Mouse (Mus musculus) testis, postnatal 10 days (tissue): ENCODE results near the gene Tbc1d15.

Source experiments
- DNase-seq: peaks from one replicate; pipeline ENCODE4 v3.0.0; 2021; ENCODE audit warnings: low spot score

Gene Tbc1d15

GRCm38 (mm10) chr10:115251088-115251934 is at the start of gene Tbc1d15:
TSS of gene Tbc1d15 (minus strand) at chr10:115251467.
- DNase-seq, result peak; percentile 98

- no peak for DNase-seq
Observed at GRCm38 (mm10) chr10:115298683-115299082, 47.4 kb upstream of the Tbc1d15 start.

- DNase-seq, result no peak
Observed at GRCm38 (mm10) chr10:115297582-115297981, 46.3 kb upstream of the Tbc1d15 start.

- no peak for DNase-seq
Observed at GRCm38 (mm10) chr10:115296401-115296935, 45.2 kb upstream of the Tbc1d15 start.

- no peak for DNase-seq
Observed at GRCm38 (mm10) chr10:115295162-115295561, 43.9 kb upstream of the Tbc1d15 start.

GRCm38 (mm10) chr10:115294715-115295114 is 43.4 kb upstream of the Tbc1d15 start:
- no peak for DNase-seq

- DNase-seq, result no peak
Observed at GRCm38 (mm10) chr10:115293946-115294345, 42.7 kb upstream of the Tbc1d15 start.

GRCm38 (mm10) chr10:115290671-115291070 is 39.4 kb upstream of the Tbc1d15 start:
- DNase-seq, result no peak

GRCm38 (mm10) chr10:115288856-115289255 is 37.6 kb upstream of the Tbc1d15 start:
- DNase-seq, result no peak

- DNase-seq, result no peak
Observed at GRCm38 (mm10) chr10:115284170-115284569, 32.9 kb upstream of the Tbc1d15 start.

GRCm38 (mm10) chr10:115281381-115281780 is 30.1 kb upstream of the Tbc1d15 start:
- no peak for DNase-seq

GRCm38 (mm10) chr10:115271649-115272048 is 20.4 kb upstream of the Tbc1d15 start:
- no peak for DNase-seq

GRCm38 (mm10) chr10:115270612-115271390 is 19.5 kb upstream of the Tbc1d15 start:
- no peak for DNase-seq

GRCm38 (mm10) chr10:115262926-115263562 is 11.8 kb upstream of the Tbc1d15 start:
- no peak for DNase-seq

GRCm38 (mm10) chr10:115262261-115262660 is 11.0 kb upstream of the Tbc1d15 start:
- DNase-seq, result no peak

- no peak for DNase-seq
Observed at GRCm38 (mm10) chr10:115261428-115261827, 10.2 kb upstream of the Tbc1d15 start.

GRCm38 (mm10) chr10:115256162-115256561 is 4.9 kb upstream of the Tbc1d15 start:
- DNase-seq, result no peak

GRCm38 (mm10) chr10:115253521-115253920 is 2.3 kb upstream of the Tbc1d15 start:
- no peak for DNase-seq

- no peak for DNase-seq
Observed at GRCm38 (mm10) chr10:115252321-115252757, 1.1 kb upstream of the Tbc1d15 start.

- DNase-seq, result no peak
Observed at GRCm38 (mm10) chr10:115250235-115251087, 806 bp downstream of the Tbc1d15 start.

GRCm38 (mm10) chr10:115248041-115248440 is 3.2 kb downstream of the Tbc1d15 start:
- DNase-seq, result no peak
